Mouse (Mus musculus) adrenal gland, postnatal 14 days (tissue): ENCODE results near the gene Ptpn1. TPM values are rescaled to one million over a fixed set of nuclear protein-coding genes. Genes with fewer than 3 reads are reported as not detected.

Experiments used
- DNase-seq: peaks from one replicate; pipeline ENCODE4 v3.0.0; 2021; ENCODE audit warnings: mixed read lengths
- total RNA-seq: library from RNA; stranded (reverse); gene quantifications from 2 replicates; pipeline ENCODE4 v1.2.3, GENCODE M21; 2021

Gene Ptpn1
- total RNA-seq, 1 experiment from 2014 or later = 48.2 TPM

DNA sequence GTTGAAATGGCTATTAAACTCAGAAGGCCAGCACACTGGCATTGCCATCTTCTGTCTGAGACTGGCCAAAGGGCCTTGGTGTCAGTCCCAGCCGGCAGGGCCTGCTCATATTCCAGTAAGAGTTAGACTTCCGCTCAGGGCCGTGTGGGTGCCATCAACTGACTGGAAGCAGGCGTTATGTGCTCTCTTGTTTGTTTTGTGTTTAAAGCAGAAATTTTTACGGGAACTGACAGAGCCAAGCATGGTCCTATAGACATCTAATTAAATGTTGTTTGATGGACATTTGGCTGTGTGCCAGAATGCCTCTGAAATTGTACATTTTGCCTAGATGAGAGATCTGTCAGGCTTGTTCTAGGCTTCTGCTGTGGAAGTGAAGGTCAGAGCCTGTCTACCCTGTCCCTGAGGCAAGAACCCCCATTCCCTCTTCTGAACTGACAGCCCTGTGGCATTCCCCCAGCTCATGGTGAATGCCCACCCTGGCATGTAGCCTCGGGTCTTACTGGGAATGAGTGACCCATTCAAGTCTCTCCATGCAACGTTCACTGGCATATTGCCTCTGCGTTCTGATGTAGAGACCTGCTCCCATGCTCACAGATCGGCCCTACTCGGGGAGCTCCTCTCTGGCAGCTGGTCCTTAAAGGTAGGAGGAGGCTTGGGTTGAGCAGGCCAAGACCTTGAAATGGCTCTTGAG, 38.1 kb downstream of the Ptpn1 start:
- no peak for DNase-seq

DNA sequence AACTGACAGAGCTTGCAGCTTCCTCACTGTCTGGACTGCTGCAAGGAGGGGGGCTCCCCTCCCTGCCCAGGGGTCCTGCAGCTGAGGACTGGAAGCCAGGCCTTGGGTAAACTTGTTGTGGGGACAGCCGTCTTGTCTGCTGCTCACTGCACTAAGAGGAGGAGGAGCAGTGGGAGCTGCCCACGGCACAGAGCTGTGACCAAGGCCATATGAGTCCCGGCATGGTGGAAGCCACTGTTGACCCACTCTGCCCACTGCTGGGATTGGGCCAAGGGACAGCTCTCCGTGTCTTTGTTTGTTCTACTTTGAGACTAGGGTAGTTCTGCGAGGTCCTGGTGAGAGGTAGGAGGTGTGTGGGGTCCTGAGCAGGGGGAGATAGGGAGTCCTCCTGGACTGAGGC, 40.3 kb downstream of the Ptpn1 start:
- DNase-seq = no peak

DNA sequence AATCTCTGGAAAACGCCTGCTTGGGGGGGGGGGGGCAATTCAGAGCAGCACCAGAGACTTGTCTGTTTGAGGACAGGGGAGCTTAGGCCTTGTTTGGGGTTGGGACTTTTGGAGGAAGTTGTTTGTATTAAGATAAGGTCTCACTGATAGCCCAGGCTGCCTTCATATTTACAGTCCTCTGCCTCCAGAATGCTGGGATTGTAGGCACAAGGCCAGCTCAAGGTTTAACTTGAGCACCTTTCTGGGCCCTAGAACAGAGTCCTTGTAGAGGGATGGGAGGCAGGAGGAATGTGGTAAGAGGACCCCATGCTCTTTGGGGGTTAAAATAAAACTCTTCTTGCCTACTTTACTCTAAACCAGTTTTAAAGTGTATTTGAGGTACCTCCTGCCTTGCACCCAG, 41.0 kb downstream of the Ptpn1 start:
- DNase-seq = no peak

DNA sequence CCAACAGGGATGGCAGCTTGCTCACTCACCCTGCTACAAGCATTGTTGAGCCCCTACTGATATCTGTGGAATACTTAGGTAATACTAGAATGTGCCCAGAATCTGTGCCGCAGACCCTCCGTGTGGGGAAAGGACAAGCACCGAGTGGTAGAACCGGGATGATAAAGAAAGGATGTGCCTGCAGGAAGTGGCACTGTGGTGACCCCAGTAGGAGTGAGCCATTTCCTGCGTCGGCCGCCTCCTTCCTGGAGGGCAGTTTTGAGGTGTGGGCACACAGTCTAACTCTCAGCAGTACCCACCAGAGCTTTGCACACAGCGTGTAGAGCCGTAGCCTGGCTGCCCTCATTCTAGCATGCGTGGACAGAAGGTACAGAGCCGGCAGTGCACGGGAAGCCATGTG, 43.9 kb downstream of the Ptpn1 start:
- DNase-seq = no peak

GRCm38 (mm10) chr2:167978271-167978670, 46.4 kb downstream of the Ptpn1 start:
- no peak for DNase-seq

- no peak for DNase-seq
Observed at GRCm38 (mm10) chr2:167980391-167980790, 48.5 kb downstream of the Ptpn1 start.

DNA sequence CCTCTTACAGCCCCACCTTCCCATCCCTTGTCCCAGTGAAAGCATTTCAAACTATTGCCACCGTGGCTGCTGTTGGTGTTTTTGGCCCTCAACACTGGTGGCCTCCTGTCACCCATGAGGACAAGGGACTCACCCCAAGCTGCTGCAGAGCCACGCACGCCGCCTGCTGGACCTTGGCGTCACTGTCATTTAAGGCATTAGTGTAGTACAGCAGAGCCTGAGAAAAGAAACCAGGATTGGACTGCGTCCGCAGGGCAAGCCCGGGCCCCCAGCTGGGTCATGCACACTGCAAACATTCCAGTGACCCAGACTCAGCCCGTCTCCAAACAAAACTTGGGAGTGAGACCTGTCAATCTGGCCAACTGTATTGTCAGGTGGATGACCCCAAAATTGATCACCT, 50.8 kb downstream of the Ptpn1 start:
- peak; percentile 60 for DNase-seq

DNA sequence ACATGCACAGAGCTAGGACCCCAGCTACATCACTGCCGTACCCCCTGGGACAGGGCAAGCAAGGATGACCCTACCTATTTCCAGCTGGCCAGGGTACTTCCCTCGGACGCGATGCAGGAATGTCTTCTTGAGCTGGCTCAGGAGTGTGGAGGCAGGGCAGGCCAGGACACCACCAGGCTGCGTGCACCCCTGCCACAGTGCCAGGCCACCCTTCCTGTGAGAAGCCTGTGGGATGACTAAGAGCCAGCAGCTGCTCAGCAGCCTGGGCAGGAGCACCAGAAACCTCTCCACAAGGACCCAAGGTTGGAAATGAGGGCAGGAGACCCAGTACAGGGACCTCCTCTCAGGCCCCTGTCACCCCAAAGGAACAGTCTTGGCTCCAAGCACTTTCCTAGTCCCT, 52.5 kb downstream of the Ptpn1 start:
- DNase-seq = no peak

GRCm38 (mm10) chr2:167984946-167985345, 53.1 kb downstream of the Ptpn1 start:
- no peak for DNase-seq

- peak; percentile 71 for DNase-seq
Observed at GRCm38 (mm10) chr2:167986762-167987161, 54.9 kb downstream of the Ptpn1 start.

- no peak for DNase-seq
Observed at GRCm38 (mm10) chr2:167987640-167988039, 55.8 kb downstream of the Ptpn1 start.

- DNase-seq = peak; percentile 60
Observed at GRCm38 (mm10) chr2:167989310-167989709, 57.5 kb downstream of the Ptpn1 start.

GRCm38 (mm10) chr2:167993260-167993659, 61.4 kb downstream of the Ptpn1 start:
- no peak for DNase-seq

- DNase-seq = no peak
Observed at GRCm38 (mm10) chr2:167995870-167996635, 64.2 kb downstream of the Ptpn1 start.

DNA sequence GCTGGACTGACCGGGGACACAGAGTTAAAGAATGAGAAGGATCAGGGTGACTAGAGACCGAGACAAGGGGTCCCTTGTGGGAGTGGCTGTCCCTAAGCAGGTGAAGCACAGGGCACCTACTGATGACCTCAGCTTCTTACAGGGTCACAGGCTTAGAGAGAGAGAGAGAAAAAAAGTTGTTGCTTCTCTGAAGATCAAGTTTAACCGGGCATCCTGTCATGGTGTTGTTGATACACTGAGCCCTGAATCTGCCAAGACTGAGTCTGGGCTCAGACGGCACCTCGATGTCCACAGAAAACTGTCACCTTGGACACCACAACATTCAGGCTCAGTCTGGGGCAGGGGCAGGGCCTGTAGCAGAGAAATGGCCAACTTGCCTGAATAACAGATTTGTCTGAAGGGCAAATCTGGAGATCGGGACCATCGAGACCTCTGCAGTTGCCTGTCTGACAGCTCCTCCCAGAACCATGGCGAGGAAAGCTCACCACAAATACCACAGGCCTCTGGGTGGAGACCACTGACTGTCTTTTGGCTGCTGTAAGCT, 64.9 kb downstream of the Ptpn1 start:
- DNase-seq = no peak

GRCm38 (mm10) chr2:167997562-167997961, 65.7 kb downstream of the Ptpn1 start:
- DNase-seq = no peak

GRCm38 (mm10) chr2:167999145-167999743, 67.4 kb downstream of the Ptpn1 start:
- no peak for DNase-seq

DNA sequence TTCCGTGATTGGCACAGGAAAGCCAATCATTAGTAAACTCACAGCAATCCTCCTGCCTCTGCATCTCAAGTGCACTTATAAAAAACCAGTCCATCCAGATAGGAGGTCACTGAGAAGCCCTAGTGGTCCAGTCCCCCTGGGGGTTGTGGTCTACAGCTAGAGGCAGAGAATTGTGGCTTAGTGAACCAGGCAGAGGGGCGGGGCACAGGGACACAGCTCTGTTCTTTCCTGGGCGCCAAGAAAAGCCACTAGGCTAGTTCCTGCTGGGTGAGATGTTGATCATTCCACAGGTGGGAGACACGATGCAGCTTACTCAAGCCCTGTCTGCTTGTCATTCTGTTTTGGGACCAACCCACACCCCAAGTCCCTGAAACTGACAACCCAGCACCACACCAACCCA, 70.3 kb downstream of the Ptpn1 start:
- no peak for DNase-seq

GRCm38 (mm10) chr2:168002884-168003283, 71.0 kb downstream of the Ptpn1 start:
- DNase-seq = no peak

DNA sequence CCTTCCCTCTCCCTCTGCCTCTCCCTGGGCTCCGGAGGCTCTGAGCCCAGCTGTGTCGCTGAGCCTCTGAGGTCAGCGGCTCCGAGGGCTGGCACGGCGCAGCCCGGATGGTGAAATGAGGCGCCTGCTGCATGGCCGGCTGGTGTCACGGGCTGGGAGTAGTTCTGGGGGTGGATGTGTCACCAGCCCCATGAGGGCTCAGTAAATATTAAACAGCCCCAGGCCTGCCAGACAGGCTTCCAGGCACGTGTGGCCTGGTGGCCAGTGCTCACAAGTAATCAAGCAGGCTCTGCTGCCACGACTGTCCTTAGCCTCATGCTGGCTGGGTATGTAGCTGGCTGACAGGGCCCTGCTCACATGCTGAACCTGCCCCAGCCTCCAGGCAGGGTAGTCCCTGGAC, 71.6 kb downstream of the Ptpn1 start:
- DNase-seq = peak; percentile 66

DNA sequence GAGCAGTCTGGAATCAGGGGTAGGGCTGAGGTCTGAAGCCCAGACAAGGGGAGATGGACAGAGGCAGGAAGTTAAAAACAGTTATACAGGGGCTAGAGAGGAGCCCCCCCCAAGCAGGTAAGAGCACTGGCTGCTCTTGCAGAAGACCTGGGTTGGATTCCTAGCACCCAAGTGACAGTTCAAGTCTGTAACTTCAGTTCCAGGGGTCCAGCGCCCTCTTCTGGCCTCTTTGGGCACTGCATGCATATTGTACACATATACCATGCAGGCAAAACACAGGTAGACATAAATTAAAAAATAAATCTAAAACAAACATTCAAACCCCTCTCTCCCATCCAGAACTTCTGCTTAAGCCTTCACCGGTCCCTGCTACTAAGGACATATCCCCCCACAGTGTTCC, 72.5 kb downstream of the Ptpn1 start:
- no peak for DNase-seq

DNA sequence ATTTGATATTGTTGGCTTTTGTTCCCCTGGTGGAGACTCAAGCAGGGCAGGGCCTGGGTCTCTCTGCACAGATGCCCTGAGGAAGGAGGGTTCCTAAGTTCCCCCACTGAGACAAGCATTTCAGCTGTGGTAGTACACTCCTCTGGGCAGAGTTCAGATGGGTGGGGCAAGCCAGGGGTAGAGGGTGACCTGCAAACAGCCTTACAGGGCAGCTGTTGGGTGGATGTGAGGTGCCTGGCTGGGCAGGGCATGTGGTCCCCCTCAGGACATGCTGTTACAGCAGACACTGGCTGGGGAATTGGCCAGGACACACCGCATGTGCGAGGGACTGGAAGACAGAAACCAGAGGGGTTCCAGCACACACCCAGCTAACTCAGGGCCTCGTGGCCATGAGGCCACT, 73.1 kb downstream of the Ptpn1 start:
- DNase-seq = no peak

- no peak for DNase-seq
Observed at GRCm38 (mm10) chr2:168005616-168006015, 73.8 kb downstream of the Ptpn1 start.
